Mouse (Mus musculus): ENCODE measurements around the gene Slc35a5. TPM values are rescaled to one million over a fixed set of nuclear protein-coding genes. Genes with fewer than 3 reads are reported as not detected.

Gene Slc35a5
- 10 to 100 TPM; 47.0 to 60.6 (median 52.4) TPM for total RNA-seq (2022)

GRCm38 (mm10) chr16:45158522-45159388 is at the start of gene Slc35a5, which contains the start of gene Atg3:
Gene Slc35a5 (minus strand): TSS chr16:45158706.
Gene Atg3 (plus strand): TSS chr16:45158785.
- DNase-seq (ENCODE audit: low spot score in 2 of 2) = peak; percentile 81 to 97

GRCm38 (mm10) chr16:45204859-45205670 is 46.6 kb upstream of the Slc35a5 start:
- DNase-seq (ENCODE audit: low spot score in 2 of 2) = no peak

- DNase-seq (ENCODE audit: low spot score in 2 of 2) = no peak
Measured at GRCm38 (mm10) chr16:45204438-45204837, 45.9 kb upstream of the Slc35a5 start.

GRCm38 (mm10) chr16:45201395-45201794 is 42.9 kb upstream of the Slc35a5 start:
- DNase-seq (ENCODE audit: low spot score in 2 of 2) = no peak

GRCm38 (mm10) chr16:45196816-45197215 is 38.3 kb upstream of the Slc35a5 start:
- peak; percentile 22 to 30 for DNase-seq (ENCODE audit: low spot score in 2 of 2)

- DNase-seq (ENCODE audit: low spot score in 2 of 2) = peak; percentile 39 to 46
Measured at GRCm38 (mm10) chr16:45192613-45193012, 34.1 kb upstream of the Slc35a5 start.

- DNase-seq (ENCODE audit: low spot score in 2 of 2) = no peak
Measured at GRCm38 (mm10) chr16:45181824-45182223, 23.3 kb upstream of the Slc35a5 start.

- DNase-seq (ENCODE audit: low spot score in 2 of 2) = no peak
Measured at GRCm38 (mm10) chr16:45178552-45178951, 20.0 kb upstream of the Slc35a5 start.

- no peak for DNase-seq (ENCODE audit: low spot score in 2 of 2)
Measured at GRCm38 (mm10) chr16:45159389-45159716, 847 bp upstream of the Slc35a5 start.

- DNase-seq (ENCODE audit: low spot score in 2 of 2) = peak; percentile 59 to 60
Measured at GRCm38 (mm10) chr16:45158136-45158521, 377 bp downstream of the Slc35a5 start.

- no peak for DNase-seq (ENCODE audit: low spot score in 2 of 2)
Measured at GRCm38 (mm10) chr16:45154741-45155250, 3.7 kb downstream of the Slc35a5 start.

- no peak for DNase-seq (ENCODE audit: low spot score in 2 of 2)
Measured at GRCm38 (mm10) chr16:45148488-45149082, 9.9 kb downstream of the Slc35a5 start.

GRCm38 (mm10) chr16:45145119-45145518 is 13.4 kb downstream of the Slc35a5 start:
- DNase-seq (ENCODE audit: low spot score in 2 of 2) = no peak

GRCm38 (mm10) chr16:45142565-45142964 is 15.9 kb downstream of the Slc35a5 start:
- DNase-seq (ENCODE audit: low spot score in 2 of 2) = no peak

GRCm38 (mm10) chr16:45141711-45142110 is 16.8 kb downstream of the Slc35a5 start:
- DNase-seq (ENCODE audit: low spot score in 2 of 2) = no peak

- DNase-seq (ENCODE audit: low spot score in 2 of 2) = peak; percentile 20 to 79
Measured at GRCm38 (mm10) chr16:45127936-45128710, 30.4 kb downstream of the Slc35a5 start.

- no peak for DNase-seq (ENCODE audit: low spot score in 2 of 2)
Measured at GRCm38 (mm10) chr16:45124230-45125203, 34.0 kb downstream of the Slc35a5 start.

GRCm38 (mm10) chr16:45122571-45122970 is 35.9 kb downstream of the Slc35a5 start:
- no peak for DNase-seq (ENCODE audit: low spot score in 2 of 2)

GRCm38 (mm10) chr16:45120844-45121425 is 37.6 kb downstream of the Slc35a5 start:
- DNase-seq (ENCODE audit: low spot score in 2 of 2) = no peak

All from left cerebral cortex, adult 8-10 months (tissue).